Mouse (Mus musculus) heart, adult 10 weeks (tissue): ENCODE measurements around the gene Cpsf4. TPM values are rescaled to one million over a fixed set of nuclear protein-coding genes. Genes with fewer than 3 reads are reported as not detected.

Experiments used
- polyA plus RNA-seq: library from polyadenylated mRNA; stranded (reverse); fragments of 350-450 nt; fragmentation: Illumina TruSeq; extraction: RNeasy Lipid Tissue Mini Kit (QIAGEN cat#74804); gene quantifications from one replicate; pipeline ENCODE4 v1.2.3, GENCODE M21; 2014; ENCODE audit warnings: low read depth, low replicate concordance

The Cpsf4 gene
- polyA plus RNA-seq, result 11.3 TPM

DNA sequence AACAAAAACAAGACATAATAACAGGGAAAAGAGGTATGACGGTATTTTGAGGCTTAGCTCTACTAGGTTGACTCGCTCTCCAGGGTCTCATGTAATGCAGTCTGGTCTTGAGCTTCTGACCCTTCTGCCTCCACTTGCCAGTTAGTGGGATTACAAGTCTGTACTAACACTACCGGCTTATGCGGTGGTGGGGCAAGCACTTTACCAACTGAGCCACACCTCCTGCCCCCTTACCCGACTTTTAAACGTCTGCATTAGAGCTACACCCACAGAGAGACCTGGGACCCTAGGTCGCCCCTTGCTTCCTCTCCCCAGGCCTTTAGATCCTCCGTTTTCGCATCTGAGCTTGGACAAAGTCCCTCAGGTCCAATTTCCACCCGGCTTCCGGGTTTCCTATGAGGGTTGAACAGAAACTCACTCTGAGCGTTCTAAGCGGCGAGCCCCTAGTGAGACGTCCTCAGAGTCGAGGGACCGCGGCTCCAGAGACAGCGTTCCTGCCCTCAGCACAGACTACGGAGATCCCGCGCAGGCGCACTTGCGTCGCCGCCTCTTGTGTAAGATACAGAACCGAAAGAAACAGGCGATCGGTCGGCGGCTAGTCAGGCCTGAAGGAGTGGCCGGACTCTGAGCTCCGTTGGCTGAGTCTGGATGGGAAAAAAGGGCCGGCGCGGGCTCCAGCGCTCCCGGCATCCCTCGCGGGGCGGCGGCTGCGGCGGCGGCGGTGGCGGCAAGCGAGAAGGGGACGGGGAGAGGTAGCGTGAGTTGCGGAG lies at the start of gene Cpsf4, which contains the start of gene Ptcd1:
Gene Cpsf4 (plus strand): TSS at position 678 of the 770 bp plus-strand sequence.
Gene Ptcd1 (minus strand): TSS at position 573 of the 770 bp plus-strand sequence.

DNA sequence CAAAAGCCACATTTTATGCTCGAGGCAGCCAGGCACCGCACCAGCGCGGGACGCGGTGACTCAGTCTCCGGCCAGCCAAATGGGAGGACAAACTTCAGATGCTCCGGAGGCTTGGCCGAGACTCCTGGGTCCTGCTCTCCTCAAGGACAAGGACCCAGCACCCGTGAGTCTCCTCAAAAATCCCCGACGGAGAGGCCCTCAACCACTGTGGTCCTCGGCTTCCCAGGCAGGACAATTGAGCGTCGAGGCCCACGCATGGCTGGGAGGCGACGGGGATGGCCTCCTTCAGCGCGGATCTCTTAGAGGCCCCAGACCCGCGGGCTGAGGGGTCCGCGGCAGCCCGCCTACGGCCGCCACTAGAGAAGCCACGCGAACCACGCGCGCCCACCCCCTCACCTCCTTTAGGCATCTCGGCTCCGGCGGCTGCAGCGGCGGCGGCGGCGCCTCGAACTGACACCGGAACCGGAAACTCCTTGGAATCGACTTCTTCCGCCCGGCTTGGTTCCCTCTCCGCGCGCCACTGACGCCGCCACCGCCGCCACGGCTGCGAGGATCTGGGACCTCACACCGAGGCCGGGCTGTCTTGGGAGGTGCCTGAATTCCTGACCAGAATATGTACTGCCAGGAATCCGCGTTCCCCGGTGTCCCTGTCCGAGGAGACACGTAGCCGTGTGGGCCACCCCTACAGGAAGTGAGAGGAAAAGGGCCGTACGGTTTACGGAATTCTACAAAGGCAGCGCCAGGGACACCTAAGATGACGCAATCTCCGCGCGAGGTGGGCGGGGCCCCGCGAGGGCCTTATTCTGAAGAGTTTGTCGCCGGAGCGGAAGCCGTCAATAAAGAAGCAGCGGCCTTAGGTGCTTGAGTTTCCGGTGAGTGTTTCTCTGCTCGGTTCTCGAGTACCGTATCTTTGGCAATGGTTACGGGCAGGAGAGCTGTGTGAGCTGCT lies 27.2 kb upstream of the Cpsf4 start, which contains the start of the genes Pdap1 and Bud31:
Gene Pdap1 (minus strand): TSS at position 668 of the 949 bp plus-strand sequence.
Gene Bud31 (plus strand): TSS at position 792 of the 949 bp plus-strand sequence.

DNA sequence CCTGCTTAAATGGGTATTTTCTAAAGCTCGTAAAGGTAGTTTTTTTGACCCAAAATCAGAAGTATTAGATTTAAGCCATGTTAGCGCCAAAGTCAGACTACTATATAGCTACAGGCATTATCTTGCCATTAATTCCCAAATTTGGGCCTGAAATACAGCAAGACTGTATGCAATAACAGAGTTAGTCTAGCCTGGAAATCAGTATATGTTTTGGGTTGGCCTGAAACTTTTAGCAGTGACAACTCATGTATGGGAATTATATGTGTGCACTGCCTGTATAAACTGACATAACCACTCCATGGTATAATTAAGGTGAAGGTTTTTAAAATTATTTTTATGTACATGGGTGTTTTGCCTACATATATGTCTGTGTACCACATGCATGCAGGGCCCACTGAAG lies 24.9 kb downstream of the Cpsf4 start, which contains the start of gene Atp5j2:
Gene Atp5j2 (minus strand): TSS at position 101 of the 400 bp plus-strand sequence.

GRCm38 (mm10) chr5:145201321-145201991 lies 34.4 kb downstream of the Cpsf4 start, which contains the start of gene Zkscan14:
Gene Zkscan14 (minus strand): TSS chr5:145201868.

GRCm38 (mm10) chr5:145203936-145204691 lies 37.1 kb downstream of the Cpsf4 start, which contains the start of gene Zkscan5:
Gene Zkscan5 (plus strand): TSS chr5:145204562.

GRCm38 (mm10) chr5:145231367-145231871 lies 64.4 kb downstream of the Cpsf4 start, which contains the start of gene Zfp655:
Gene Zfp655 (plus strand): TSS chr5:145231715.

Other genes with a start within 250 kb of the Cpsf4 start
- gene Smurf1, start 201.4 kb upstream of the Cpsf4 start, polyA plus RNA-seq, result 22.4 TPM
- not detected for gene Gm4871, start 134.5 kb upstream of the Cpsf4 start, polyA plus RNA-seq
- gene 1700018F24Rik, start 124.2 kb upstream of the Cpsf4 start, polyA plus RNA-seq, result not detected
- 64.2 TPM for gene Arpc1a, start 83.4 kb upstream of the Cpsf4 start, polyA plus RNA-seq
- not detected for gene Kpna7, start 83.2 kb upstream of the Cpsf4 start, polyA plus RNA-seq
- 77.3 TPM for gene Arpc1b, start 53.0 kb upstream of the Cpsf4 start, polyA plus RNA-seq
- gene Pdap1, start 27.0 kb upstream of the Cpsf4 start, polyA plus RNA-seq, result 67.3 TPM
- 78.3 TPM for gene Bud31, start 26.9 kb upstream of the Cpsf4 start, polyA plus RNA-seq
- 17.6 TPM for gene Ptcd1, start 105 bp upstream of the Cpsf4 start, polyA plus RNA-seq
- gene Atp5j2, start 24.8 kb downstream of the Cpsf4 start, polyA plus RNA-seq, result 1,357 TPM
- 6.5 TPM for gene Zkscan14, start 34.7 kb downstream of the Cpsf4 start, polyA plus RNA-seq
- gene Zkscan5, start 37.3 kb downstream of the Cpsf4 start, polyA plus RNA-seq, result 9.9 TPM
- gene Zfp655, start 64.5 kb downstream of the Cpsf4 start, polyA plus RNA-seq, result 34.8 TPM
- 6.9 TPM for gene Zscan25, start 113.3 kb downstream of the Cpsf4 start, polyA plus RNA-seq
- gene Cyp3a57, start 178.1 kb downstream of the Cpsf4 start, polyA plus RNA-seq, result not detected